Mouse (Mus musculus) cortical plate, adult 2 months (tissue): Measurements from ENCODE around the gene Ces1e. TPM values are rescaled to one million over a fixed set of nuclear protein-coding genes. Genes with fewer than 3 reads are reported as not detected.

Experiments
- H3K27ac ChIP-seq: fragments of 200-500 bp; 2 replicates; pipeline ENCODE4 v1.5.1; 2012; ENCODE audit warnings: low read length, control low read depth, inconsistent platforms; ENCODE audit not compliant: insufficient read depth
- H3K4me1 ChIP-seq: fragments of 200-500 bp; 2 replicates; pipeline ENCODE4 v1.6.1; 2011; ENCODE audit warnings: low read length; ENCODE audit not compliant: control insufficient read depth, insufficient read depth
- H3K4me3 ChIP-seq: fragments of 200-500 bp; 2 replicates; pipeline ENCODE4 v1.5.1; 2011; ENCODE audit warnings: mild to moderate bottlenecking, low read length, control low read depth; ENCODE audit not compliant: insufficient read depth
- CTCF ChIP-seq: fragments of 200-500 bp; IDR thresholded peaks from 2 replicates; pipeline ENCODE4 v1.5.1; 2011; ENCODE audit warnings: mild to moderate bottlenecking, control low read depth, low read length; ENCODE audit not compliant: insufficient read depth; ENCODE audit errors: extremely low read depth
- POLR2A ChIP-seq: fragments of 200-500 bp; IDR thresholded peaks from 2 replicates; pipeline ENCODE4 v1.6.1; 2011; ENCODE audit warnings: mild to moderate bottlenecking, low read length, control low read depth; ENCODE audit not compliant: insufficient read depth; ENCODE audit errors: extremely low read depth
- polyA plus RNA-seq: library from polyadenylated mRNA; depleted of rRNA; stranded (reverse); fragments of >200 nt; gene quantifications from 2 replicates; pipeline ENCODE4 v1.2.3, GENCODE M21; 2012; rRNA removed

The Ces1e gene
- not detected in 2 replicates for polyA plus RNA-seq

- no peak within 1 kb of the TSS for H3K4me3 ChIP-seq
- no peaks in the 10 kb centered on the region for H3K4me1 ChIP-seq
- H3K27ac ChIP-seq, result no peak within 1 kb of the TSS
- TF ChIP-seq POLR2A (no peak), CTCF (no peak)
Measured at GRCm38 (mm10) chr8:93229446-93229845, at the start of gene Ces1e. Gene Ces1e (minus strand): TSS chr8:93229619.

- peaks cover 4% of the 10 kb centered on the region for H3K4me1 ChIP-seq
- H3K27ac ChIP-seq, result no peak overlapping the region
- no peak for TF ChIP-seq CTCF
- TF ChIP-seq POLR2A, result no peak
- no peak overlapping the region for H3K4me3 ChIP-seq
Measured at GRCm38 (mm10) chr8:93278176-93278805, 48.9 kb upstream of the Ces1e start.

DNA sequence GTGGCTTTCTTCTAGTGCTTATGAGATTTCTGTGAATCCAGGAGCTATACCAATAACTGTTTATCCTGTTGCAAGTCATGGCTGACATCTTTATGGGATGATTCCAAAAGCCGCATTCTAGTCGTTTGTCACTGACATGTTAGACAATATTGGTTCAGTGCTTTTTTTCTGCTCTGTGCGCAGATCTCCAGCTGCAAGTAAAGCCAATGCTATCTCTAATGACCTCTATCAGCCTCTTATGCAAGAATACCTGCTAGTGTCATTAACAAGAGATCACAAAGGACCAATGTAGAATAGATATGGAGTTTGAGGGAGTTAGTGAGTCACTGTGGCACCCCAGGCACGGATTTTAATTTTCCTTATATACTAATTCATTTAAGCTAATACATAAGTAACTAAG lies 45.2 kb upstream of the Ces1e start:
- H3K27ac ChIP-seq, result no peak overlapping the region
- no peak overlapping the region for H3K4me3 ChIP-seq
- no peak for TF ChIP-seq POLR2A
- TF ChIP-seq CTCF, result no peak
- peaks cover 10% of the 10 kb centered on the region for H3K4me1 ChIP-seq

DNA sequence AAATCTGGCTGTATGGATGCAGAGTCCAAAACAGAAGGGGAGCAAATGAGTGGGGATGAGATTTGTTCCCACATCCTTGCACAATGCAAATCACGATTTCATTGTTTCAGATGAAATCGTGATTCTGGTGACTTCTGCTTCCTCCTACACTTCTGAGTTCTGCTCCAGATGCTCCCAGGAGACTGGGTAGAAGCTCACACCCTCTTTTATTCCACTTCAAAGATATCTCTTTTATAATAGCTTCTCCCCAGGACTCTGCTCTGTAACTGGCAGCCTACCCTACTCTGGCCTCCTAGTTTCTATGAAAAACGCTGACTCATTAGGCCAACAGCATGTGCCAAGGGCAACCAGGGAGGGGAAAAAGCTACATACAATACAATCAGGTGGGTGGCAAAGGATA lies 43.9 kb upstream of the Ces1e start:
- Histone ChIP-seq H3K4me3 (no peak overlapping the region), H3K4me1 (peaks cover 8% of the 10 kb centered on the region), H3K27ac (peak overlapping the region; percentile 93; the same call in 1 of the 2 replicates)
- TF ChIP-seq CTCF (no peak), POLR2A (no peak)

- peak overlapping the region; percentile 93 for H3K27ac ChIP-seq
- H3K4me1 ChIP-seq, result peaks cover 8% of the 10 kb centered on the region
- TF ChIP-seq POLR2A, result no peak
- no peak for TF ChIP-seq CTCF
- no peak overlapping the region for H3K4me3 ChIP-seq
Measured at GRCm38 (mm10) chr8:93272686-93273085, 43.3 kb upstream of the Ces1e start.

DNA sequence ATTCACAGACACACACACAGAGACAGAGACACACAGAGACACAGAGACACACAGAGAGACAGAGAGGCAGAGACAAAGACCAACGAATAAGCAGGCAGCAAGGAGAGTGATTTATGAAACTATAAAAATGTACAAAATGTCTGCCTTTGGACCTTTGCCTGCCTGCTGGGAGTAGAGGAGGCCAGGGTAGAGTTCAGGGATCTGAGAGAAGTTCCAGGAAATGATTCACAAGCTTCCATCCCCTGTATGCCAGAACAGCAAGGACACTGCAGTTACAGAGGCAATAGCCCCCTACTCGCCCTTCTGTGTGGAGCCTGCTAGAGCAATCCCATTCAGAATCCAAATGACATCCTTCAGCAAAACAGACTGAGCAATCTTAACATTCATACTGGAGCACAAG lies 32.0 kb upstream of the Ces1e start:
- TF ChIP-seq CTCF (no peak), POLR2A (no peak)
- no peak overlapping the region for H3K27ac ChIP-seq
- no peak overlapping the region for H3K4me3 ChIP-seq

GRCm38 (mm10) chr8:93252400-93252925 lies 23.0 kb upstream of the Ces1e start:
- H3K4me1 ChIP-seq, result no peaks in the 10 kb centered on the region
- H3K27ac ChIP-seq, result no peak overlapping the region
- no peak overlapping the region for H3K4me3 ChIP-seq
- TF ChIP-seq POLR2A, result no peak
- no peak for TF ChIP-seq CTCF

More for the DNA sequence above, 32.0 kb upstream of the Ces1e start:
- H3K4me1 ChIP-seq, result no peaks in the 10 kb centered on the region

- H3K4me3 ChIP-seq, result no peak overlapping the region
- TF ChIP-seq POLR2A (no peak), CTCF (no peak)
- H3K4me1 ChIP-seq, result no peaks in the 10 kb centered on the region
- no peak overlapping the region for H3K27ac ChIP-seq
Measured at GRCm38 (mm10) chr8:93246057-93246456, 16.6 kb upstream of the Ces1e start.

GRCm38 (mm10) chr8:93239884-93240283 lies 10.5 kb upstream of the Ces1e start:
- Histone ChIP-seq H3K27ac (0 out of 2 replicates have a peak overlapping the region, but pooled peaks have one; percentile 35), H3K4me1 (no peaks in the 10 kb centered on the region), H3K4me3 (no peak overlapping the region)
- TF ChIP-seq CTCF (no peak), POLR2A (no peak)

GRCm38 (mm10) chr8:93235681-93236080 lies 6.3 kb upstream of the Ces1e start:
- no peak for TF ChIP-seq CTCF
- no peak for TF ChIP-seq POLR2A
- H3K4me1 ChIP-seq, result no peaks in the 10 kb centered on the region
- no peak overlapping the region for H3K27ac ChIP-seq
- no peak overlapping the region for H3K4me3 ChIP-seq
